Mouse (Mus musculus) cerebellum, adult (tissue): ENCODE results near the gene 4933415A04Rik.

ENCODE experiments used
- ATAC-seq: cut with Nextera tagmentation; 2 replicates; pipeline ENCODE4 v1.9.2; 2017; ENCODE audit warnings: mild to moderate bottlenecking, moderate library complexity, mixed read lengths; ENCODE audit not compliant: insufficient number of reproducible peaks, low FRiP score, low TSS enrichment

The 4933415A04Rik gene

GRCm38 (mm10) chr11:43569188-43569587, 17.7 kb upstream of the 4933415A04Rik start:
- ATAC-seq: 0 out of 2 replicates have a peak, but pooled peaks have one; percentile 1

DNA sequence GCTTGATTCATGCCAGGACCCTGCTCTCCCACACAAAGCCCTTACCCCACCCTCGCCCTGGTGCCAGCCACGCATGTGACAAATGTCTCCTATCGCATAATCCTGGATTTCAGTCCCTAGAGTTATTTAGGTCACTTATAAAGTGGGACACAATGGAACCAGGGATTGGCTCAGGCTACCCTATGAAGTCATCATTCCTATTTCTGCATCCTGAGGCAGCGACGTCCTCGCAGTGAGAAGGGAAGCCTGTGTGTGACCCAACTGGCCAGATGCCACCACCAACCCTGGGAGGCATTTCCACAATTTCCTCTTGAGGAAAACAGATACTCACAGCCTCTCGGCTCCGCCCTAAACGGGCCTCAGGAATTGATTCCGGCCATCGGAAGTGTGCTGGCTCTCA, 17.2 kb upstream of the 4933415A04Rik start:
- peak; percentile 91 for ATAC-seq

GRCm38 (mm10) chr11:43575061-43575375, 11.8 kb upstream of the 4933415A04Rik start:
- no peak for ATAC-seq

DNA sequence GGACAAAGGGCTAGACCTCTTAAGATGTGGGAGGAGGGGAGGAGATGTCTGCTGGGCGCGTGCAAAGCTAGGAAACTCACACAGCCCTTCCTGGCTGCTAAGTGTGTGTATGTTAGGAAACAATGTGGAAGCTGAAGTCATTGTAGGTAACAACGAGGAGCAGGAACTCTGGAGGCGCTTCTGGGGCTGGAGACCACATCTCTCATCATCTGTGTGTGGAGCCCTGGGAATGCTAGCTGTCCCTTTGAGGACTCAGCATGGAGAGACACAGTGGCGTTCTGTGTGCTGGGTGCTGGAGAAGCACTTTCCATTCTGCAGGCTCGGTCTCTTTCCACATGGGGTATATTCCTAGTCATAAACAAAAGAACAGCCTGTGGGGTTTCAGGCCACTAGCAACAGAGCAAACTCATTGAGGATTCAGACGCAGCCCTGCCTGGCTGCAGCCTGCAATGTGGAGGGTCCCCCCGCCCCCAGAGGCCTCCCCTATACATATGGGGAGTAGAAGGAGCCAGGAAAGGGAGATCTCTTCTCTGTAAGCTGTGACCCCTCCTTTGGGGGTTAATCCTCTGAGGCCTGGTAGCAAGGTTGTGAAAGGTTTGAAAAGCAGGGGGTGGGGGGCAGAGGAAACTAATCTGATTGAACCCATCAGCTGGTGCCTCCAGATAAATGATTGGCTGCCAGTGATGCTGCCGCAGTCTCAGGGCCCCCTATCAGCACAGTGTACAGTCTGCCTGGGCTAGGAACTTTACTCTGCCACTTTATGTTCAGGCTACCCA, 11.3 kb upstream of the 4933415A04Rik start:
- no peak for ATAC-seq

GRCm38 (mm10) chr11:43577713-43578478, 8.9 kb upstream of the 4933415A04Rik start:
- no peak for ATAC-seq

- 0 out of 2 replicates have a peak, but pooled peaks have one; percentile 24 for ATAC-seq
These were observed 1.4 kb upstream of the 4933415A04Rik start for GRCm38 (mm10) chr11:43585211-43586005.

DNA sequence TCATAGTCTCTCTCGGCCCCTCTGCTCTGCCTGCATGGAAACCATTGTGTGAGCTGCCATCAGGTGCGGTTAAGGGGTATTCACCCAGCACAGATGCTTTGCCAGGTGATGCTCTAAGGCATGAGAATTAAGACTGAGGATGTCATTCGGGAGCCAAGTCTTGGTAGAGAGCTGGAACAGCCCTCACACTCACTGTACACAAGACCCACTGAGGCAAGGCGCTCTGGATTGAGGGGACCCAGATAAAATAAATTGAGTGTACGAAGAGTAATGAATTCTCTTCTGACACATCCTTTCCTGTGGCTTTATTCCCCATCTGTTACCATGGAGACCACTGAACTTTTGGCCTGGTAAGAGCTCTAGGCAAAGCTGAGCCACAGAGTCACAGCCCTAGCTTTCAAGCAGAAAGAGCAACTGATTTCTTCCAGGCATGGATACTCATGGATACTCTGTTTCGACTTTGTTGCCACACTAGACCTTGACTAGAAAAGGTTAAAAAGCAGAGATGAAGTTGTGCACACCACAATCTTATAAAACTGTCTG, 2.8 kb downstream of the 4933415A04Rik start:
- no peak for ATAC-seq

- ATAC-seq: no peak
These were observed 14.6 kb downstream of the 4933415A04Rik start, which contains the start of gene Fabp6 for GRCm38 (mm10) chr11:43601440-43601839. Fabp6 (minus strand) TSS chr11:43601540.

GRCm38 (mm10) chr11:43604207-43604606, 17.4 kb downstream of the 4933415A04Rik start:
- ATAC-seq: no peak

DNA sequence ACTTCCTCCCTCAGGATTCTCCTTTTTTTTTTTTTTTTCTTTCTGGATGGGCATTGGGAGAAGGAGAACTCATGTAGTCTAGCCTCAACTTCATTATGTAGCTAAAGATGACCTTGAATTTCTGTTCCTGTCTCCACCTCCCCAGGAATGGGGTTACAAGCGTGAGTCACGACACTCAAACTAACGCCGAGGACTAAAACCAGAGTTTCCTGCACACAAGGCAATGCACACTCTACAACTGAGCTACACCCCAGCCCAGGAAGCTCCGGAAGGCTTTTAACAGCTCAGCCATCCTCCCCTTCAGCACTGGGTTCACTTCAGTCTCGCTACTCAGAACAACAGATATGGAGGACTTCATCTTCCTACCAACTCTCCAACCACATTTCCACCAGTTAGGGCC, 18.1 kb downstream of the 4933415A04Rik start:
- ATAC-seq: no peak

GRCm38 (mm10) chr11:43605859-43606258, 19.0 kb downstream of the 4933415A04Rik start:
- ATAC-seq: no peak

DNA sequence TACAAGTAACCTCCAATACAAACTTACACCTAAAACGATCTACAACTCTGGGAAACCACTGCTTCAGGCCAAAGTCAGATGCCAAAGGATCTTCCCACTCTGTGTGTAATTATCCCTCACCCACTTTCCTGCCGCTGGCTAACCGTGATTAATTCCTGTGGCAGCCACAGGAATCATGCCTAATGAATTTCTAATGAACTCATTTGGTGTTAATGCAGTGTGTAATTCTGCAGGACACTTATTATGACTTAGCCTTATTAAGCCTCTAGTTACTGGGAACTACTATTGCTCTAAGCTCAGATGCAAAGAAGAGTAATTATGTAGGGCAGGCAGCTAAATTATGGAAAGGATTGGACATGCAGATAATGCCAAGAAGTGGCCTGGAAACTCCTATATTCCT, 21.6 kb downstream of the 4933415A04Rik start:
- ATAC-seq: no peak

GRCm38 (mm10) chr11:43610006-43610661, 23.3 kb downstream of the 4933415A04Rik start:
- no peak for ATAC-seq

- ATAC-seq: no peak
These were observed 23.8 kb downstream of the 4933415A04Rik start for GRCm38 (mm10) chr11:43610662-43611033.

DNA sequence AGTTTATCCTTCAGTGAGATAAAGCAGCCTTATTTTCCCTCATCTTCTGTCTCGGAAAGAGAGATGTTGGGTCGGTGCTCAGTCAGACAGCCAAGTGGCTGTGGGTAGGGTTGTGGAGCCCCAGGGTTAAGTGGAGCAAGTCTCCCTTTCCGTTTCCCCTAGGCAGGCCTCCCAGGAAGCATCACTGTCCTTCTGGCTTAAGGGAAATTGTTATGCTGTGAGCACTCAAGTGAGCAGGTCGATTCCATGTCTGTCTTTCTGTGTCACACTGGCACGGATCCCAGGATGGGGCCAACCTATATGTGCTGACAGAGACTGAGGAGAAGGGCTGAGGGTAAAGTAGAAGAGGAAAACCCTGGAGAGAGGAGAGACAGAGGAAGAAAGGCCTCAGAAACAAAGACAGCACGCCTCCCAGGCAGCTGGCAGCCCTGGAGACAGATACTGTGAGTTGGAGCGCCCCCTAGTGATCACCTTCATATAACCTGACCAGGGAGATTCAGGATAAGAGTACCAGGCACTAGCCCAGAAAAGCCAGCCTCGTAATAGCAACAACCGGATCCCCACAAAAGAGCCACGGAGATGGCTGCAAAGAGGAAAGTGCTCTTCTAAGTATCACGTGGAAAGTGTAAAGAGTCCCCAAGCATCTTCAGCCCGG, 26.1 kb downstream of the 4933415A04Rik start:
- ATAC-seq: peak; percentile 92

- ATAC-seq: no peak
These were observed 31.1 kb downstream of the 4933415A04Rik start for GRCm38 (mm10) chr11:43617924-43618323.

DNA sequence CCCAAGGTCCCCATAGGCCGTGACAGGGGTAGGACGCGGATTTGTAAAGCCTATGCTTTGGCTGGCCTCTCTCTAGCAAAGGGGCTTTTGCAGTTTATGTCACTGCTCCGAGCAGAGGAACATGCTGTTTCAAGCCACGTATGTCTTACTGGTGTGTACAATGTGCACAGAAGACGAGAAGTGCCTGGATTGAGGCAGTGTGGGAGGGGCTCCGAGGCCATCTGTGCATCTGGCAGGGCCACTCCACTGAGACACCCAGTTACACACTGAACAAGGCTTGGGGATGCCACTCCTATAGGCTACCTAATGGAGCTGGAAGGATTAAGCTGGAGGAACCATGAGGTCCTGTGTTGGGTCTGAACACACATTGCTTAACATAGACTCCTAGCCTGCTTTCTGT, 31.6 kb downstream of the 4933415A04Rik start:
- ATAC-seq: peak; percentile 52

DNA sequence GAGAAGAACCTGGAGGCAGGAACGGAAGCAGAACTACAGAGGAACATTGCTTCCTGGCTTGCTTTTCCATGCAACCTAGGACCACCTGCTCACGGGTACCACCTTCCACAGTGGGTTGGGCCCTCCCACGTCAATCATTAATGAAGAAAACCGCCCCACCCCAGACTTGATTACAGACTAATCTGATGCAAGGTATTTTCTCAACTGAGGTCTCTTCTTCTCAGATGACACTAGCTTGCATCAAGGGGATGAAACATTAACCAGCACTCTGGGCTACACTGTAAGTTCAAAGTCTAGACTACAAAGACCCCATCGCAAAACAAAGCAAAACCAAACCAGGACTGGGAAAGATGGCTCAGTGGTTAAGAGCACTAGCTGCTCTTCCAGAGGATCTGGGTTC, 34.9 kb downstream of the 4933415A04Rik start:
- ATAC-seq: no peak

GRCm38 (mm10) chr11:43624341-43624740, 37.5 kb downstream of the 4933415A04Rik start:
- no peak for ATAC-seq
